Mouse (Mus musculus) cerebellum, adult 9-11 months (tissue): Measurements from ENCODE around the gene Sec24c.

Source experiments
- DNase-seq: peaks from one replicate; pipeline ENCODE4 v3.0.0; 2022

Gene Sec24c

DNA sequence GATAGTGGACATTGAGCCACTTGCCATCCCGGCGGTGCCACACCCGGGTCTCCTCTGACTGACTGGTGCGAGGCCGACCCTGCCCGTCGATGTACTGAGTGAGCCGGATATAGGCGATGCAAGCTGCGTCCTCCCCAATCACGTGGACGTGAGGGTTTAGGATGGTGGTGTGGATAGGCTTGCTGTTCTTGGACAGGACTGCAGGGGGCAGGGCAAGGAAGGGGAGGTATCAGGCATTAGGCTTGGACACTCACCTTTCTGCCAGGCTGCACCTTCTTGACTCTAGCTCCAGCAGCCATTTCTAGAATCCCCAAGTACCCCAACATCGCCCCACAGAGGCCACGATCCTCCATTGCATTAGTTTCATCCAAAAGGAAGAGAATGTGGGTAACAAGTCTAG, 63.2 kb downstream of the Sec24c start:
- DNase-seq = peak; percentile 69

DNA sequence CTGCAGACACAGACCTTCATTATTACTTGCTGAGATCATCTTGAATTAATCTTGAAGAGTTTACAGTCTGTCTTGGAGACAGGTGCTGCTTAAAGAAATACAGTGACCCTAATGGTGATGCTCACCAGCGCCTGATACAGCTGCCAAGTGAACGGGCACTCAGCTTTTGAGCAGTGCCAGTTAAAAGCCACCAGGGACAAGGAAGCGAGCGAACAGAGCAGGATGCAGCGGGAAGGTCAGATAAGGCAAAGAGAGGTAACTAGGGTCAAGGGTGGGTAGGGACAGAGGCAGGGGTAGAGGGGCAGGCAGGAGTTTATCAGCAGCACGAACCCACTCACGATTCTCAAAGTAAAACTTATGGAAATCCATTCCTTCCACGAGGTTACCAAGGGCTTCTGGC, 64.4 kb downstream of the Sec24c start:
- DNase-seq = no peak

DNA sequence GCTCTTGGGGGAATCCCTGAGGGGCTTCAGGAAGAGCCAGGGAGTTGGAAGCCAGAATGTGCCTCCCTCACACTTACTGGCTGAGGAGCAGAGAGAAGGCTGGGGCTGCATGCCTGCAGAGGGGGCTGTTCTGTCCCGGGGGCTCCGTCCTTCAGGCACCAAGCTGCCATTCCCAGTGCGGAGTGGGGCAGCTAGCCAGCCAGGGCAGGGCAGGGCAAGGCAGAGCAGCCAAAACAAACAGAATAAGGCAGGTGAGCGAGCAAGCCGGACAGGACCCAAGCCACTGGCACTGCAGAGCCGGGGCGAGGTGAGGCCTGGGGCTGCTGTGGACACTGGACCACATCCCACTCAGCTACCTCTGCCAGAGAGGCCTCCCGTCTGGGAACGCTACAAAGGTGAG, 67.2 kb downstream of the Sec24c start:
- DNase-seq = no peak

DNA sequence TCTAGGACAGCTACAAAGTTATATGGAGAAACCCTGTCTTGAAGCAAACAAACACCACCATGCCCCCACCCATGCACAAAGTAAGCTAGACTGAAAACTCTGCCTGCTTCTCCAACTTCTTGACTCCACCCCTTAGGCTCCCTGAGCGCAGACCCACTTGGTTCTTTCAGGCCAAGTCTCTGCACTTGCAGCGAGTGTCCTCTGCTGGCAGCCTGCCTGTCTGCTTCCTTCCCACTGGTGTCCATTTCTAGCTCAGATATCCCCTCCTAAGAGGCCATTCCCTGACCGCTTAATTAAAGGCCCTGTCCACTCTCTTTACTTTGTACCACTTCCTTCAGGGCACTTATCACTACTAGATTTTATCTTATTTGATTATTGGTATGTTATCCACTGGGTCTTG, 69.5 kb downstream of the Sec24c start:
- no peak for DNase-seq
